Mouse (Mus musculus) E14TG2a.4 (cell line): ENCODE measurements at regions not wholly inside any gene's neighbourhood (a gene's known extent, or its start where the extent isn't known, plus 50 kb on each side); places are given as distances from the start of the nearest gene placed in this dataset.

ENCODE experiments used
- H3K27me3 ChIP-seq: 2 replicates; pipeline ENCODE4 v1.6.1; 2014; ENCODE audit warnings: low read length, control low read depth; ENCODE audit not compliant: insufficient read depth
- H3K36me3 ChIP-seq: 2 replicates; pipeline ENCODE4 v1.6.1; 2014; ENCODE audit warnings: low read length, control low read depth; ENCODE audit not compliant: insufficient read depth
- H3K4me1 ChIP-seq: replicated peaks from 2 replicates; pipeline ENCODE4 v1.6.1; 2014; ENCODE audit warnings: low read depth, low read length, control low read depth
- H3K4me3 ChIP-seq: replicated peaks from 2 replicates; pipeline ENCODE4 v1.5.1; 2014; ENCODE audit warnings: mild to moderate bottlenecking, low read length
- H3K9me3 ChIP-seq: 2 replicates; pipeline ENCODE4 v1.6.1; 2014; ENCODE audit warnings: low read length, control low read depth
- CTCF ChIP-seq: conservative IDR thresholded peaks from 2 replicates; pipeline ENCODE4 v1.5.1; 2014; ENCODE audit warnings: low read length
- NANOG ChIP-seq: IDR thresholded peaks from 2 replicates; pipeline ENCODE4 v1.6.1; 2014; ENCODE audit warnings: borderline replicate concordance, low read length, mixed read lengths
- POU5F1 ChIP-seq: IDR thresholded peaks from 2 replicates; pipeline ENCODE4 v1.6.1; 2014; ENCODE audit warnings: low read length, borderline replicate concordance

- no peak overlapping the region for H3K4me3 ChIP-seq
- no peaks in the 10 kb centered on the region for H3K36me3 ChIP-seq
- no peaks in the 10 kb centered on the region for H3K27me3 ChIP-seq
- TF ChIP-seq CTCF (no peak), POU5F1 (no peak), NANOG (no peak)
- no peaks in the 10 kb centered on the region for H3K4me1 ChIP-seq
- H3K9me3 ChIP-seq: no peaks in the 10 kb centered on the region
Observed at GRCm38 (mm10) chr3:155408907-155409306, 315.7 kb downstream of the Lrriq3 start.

- H3K9me3 ChIP-seq: no peaks in the 10 kb centered on the region
- no peak overlapping the region for H3K4me3 ChIP-seq
- TF ChIP-seq CTCF (no peak), NANOG (no peak), POU5F1 (no peak)
- no peaks in the 10 kb centered on the region for H3K4me1 ChIP-seq
- H3K27me3 ChIP-seq: no peaks in the 10 kb centered on the region
- no peaks in the 10 kb centered on the region for H3K36me3 ChIP-seq
Observed at GRCm38 (mm10) chr3:155409371-155409770, 316.1 kb downstream of the Lrriq3 start.

DNA sequence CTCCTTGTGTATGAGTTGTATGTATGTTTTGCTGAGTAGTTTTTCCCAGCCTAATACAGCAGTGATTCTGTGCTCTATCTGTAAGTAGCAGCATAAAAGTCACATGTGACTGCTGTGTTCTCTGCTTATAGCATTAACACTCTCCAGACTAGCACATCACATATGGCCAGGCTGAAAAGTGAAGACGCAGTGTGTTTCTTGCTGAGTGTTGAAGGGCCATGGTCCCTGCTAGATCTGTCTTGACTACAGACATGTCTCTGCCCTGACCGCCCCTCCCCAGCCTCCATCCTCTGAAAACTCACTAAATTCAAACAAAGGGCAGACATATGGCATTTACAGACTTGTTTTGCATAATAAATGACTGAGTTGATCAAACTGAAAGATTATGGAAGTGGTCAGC lies 316.6 kb downstream of the Lrriq3 start:
- Histone ChIP-seq H3K36me3 (no peaks in the 10 kb centered on the region), H3K27me3 (no peaks in the 10 kb centered on the region), H3K9me3 (no peaks in the 10 kb centered on the region), H3K4me1 (no peaks in the 10 kb centered on the region), H3K4me3 (no peak overlapping the region)
- TF ChIP-seq POU5F1: no peak
- no peak for TF ChIP-seq CTCF
- TF ChIP-seq NANOG: no peak

DNA sequence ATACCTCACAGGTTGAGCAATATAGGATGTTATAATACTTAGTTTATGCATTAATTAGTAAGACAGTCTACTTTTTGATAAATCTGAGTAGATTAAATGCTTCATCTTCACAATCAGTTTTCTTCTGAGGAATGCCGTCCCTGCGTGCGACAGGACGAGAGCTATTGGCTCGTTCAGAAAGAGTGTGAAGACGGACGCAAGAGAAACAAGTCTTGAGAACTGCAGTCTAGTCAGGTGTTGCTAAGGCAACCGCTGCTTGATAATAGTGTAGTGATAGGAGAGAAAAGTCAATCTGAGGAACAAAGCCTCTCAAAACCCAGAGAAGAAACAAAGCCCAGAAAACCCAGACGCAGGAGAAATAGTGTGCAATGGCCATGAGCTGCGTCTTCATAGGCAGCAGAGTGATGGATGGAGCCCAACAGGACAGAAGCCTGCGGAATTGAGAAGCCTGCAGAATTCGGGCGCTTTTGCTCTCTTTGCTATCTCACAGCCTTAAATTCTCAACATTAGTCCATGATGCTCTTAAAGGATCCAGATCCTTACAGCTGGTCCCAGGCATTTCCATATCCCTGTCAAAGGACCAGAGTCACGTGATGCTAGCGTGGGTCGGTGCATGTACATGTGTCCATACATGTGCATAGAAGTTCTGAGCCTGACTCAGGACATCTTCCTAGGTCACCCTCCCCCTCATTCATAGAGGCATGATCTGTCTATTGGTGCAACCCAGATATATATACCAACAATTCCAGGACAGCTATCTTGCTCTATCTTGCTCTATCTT lies 366.7 kb downstream of the Lrriq3 start:
- H3K9me3 ChIP-seq: no peaks in the 10 kb centered on the region
- H3K36me3 ChIP-seq: no peaks in the 10 kb centered on the region
- no peak for TF ChIP-seq CTCF
- no peak for TF ChIP-seq NANOG
- no peak for TF ChIP-seq POU5F1
- H3K4me3 ChIP-seq: no peak overlapping the region
- H3K4me1 ChIP-seq: no peaks in the 10 kb centered on the region
- H3K27me3 ChIP-seq: no peaks in the 10 kb centered on the region

DNA sequence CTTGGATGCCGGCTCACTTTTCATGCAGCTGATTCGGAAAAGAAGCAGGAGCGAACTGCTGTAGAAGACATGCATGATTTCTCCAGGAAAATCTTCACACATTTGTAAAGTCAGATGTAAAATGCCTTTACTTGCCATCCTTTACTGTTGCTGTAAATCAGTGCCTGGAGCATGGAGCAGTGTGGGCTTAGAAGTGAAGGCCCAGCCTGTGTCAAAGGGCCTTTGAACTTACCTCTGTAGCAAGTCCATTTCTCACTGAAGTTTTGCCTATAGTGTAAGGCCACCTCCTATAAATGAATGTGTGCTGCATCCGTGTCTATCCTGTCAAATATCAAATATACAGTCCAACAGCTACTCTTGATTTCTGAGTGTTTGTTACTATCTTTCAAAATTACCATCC lies 368.9 kb downstream of the Lrriq3 start:
- H3K36me3 ChIP-seq: no peaks in the 10 kb centered on the region
- H3K9me3 ChIP-seq: no peaks in the 10 kb centered on the region
- H3K27me3 ChIP-seq: no peaks in the 10 kb centered on the region
- TF ChIP-seq NANOG (no peak), POU5F1 (no peak), CTCF (no peak)
- H3K4me3 ChIP-seq: no peak overlapping the region
- no peaks in the 10 kb centered on the region for H3K4me1 ChIP-seq

DNA sequence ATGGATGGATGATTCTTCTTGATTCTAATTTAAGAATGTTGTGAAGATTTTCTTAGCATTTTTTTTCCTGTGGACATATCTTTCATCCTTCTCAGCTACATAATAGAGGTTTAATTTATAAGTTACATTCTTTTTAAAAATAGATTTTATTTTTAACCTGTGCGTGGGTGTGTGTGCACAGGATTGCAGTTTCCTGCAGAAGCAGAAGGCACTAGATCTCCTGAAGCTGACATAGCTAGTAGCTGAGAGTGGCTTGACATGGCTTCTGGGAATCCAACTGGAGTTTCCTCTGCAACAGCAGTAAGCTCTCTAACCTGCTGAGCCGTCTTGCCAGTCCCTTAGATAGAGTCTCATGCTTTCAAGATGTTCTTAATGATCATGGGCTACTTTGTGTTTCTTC lies 377.5 kb downstream of the Lrriq3 start:
- H3K4me1 ChIP-seq: no peaks in the 10 kb centered on the region
- no peaks in the 10 kb centered on the region for H3K36me3 ChIP-seq
- no peaks in the 10 kb centered on the region for H3K9me3 ChIP-seq
- TF ChIP-seq POU5F1: no peak
- no peak for TF ChIP-seq CTCF
- no peak for TF ChIP-seq NANOG
- no peaks in the 10 kb centered on the region for H3K27me3 ChIP-seq
- no peak overlapping the region for H3K4me3 ChIP-seq

- Histone ChIP-seq H3K9me3 (no peaks in the 10 kb centered on the region), H3K36me3 (no peaks in the 10 kb centered on the region), H3K4me3 (no peak overlapping the region), H3K27me3 (no peaks in the 10 kb centered on the region), H3K4me1 (no peaks in the 10 kb centered on the region)
- TF ChIP-seq CTCF: no peak
- no peak for TF ChIP-seq POU5F1
- TF ChIP-seq NANOG: no peak
Observed at GRCm38 (mm10) chr3:155485487-155485886, 392.3 kb downstream of the Lrriq3 start.

- no peaks in the 10 kb centered on the region for H3K4me1 ChIP-seq
- no peaks in the 10 kb centered on the region for H3K9me3 ChIP-seq
- no peak for TF ChIP-seq POU5F1
- TF ChIP-seq CTCF: no peak
- TF ChIP-seq NANOG: no peak
- H3K27me3 ChIP-seq: no peaks in the 10 kb centered on the region
- no peaks in the 10 kb centered on the region for H3K36me3 ChIP-seq
- H3K4me3 ChIP-seq: no peak overlapping the region
Observed at GRCm38 (mm10) chr3:155487877-155488537, 394.8 kb downstream of the Lrriq3 start.

GRCm38 (mm10) chr3:155490670-155491069 lies 397.4 kb downstream of the Lrriq3 start:
- TF ChIP-seq CTCF: no peak
- TF ChIP-seq POU5F1: no peak
- TF ChIP-seq NANOG: no peak
- Histone ChIP-seq H3K36me3 (no peaks in the 10 kb centered on the region), H3K4me1 (no peaks in the 10 kb centered on the region), H3K4me3 (no peak overlapping the region), H3K27me3 (no peaks in the 10 kb centered on the region), H3K9me3 (no peaks in the 10 kb centered on the region)
